Mouse (Mus musculus) neural tube, embryonic 11.5 days (tissue): ENCODE results near the gene Pdzd2. TPM values are rescaled to one million over a fixed set of nuclear protein-coding genes. Genes with fewer than 3 reads are reported as not detected.

Experiments
- ATAC-seq: fragments of 200-750 bp; cut with Nextera tagmentation; 2 replicates; pipeline ENCODE4 v1.8.0; 2017; ENCODE audit warnings: moderate number of reproducible peaks, mild to moderate bottlenecking, moderate TSS enrichment, moderate library complexity; ENCODE audit not compliant: insufficient read depth, low FRiP score, low TSS enrichment
- DNase-seq: peaks from one replicate; pipeline ENCODE4 v3.0.0-alpha.2; 2015; ENCODE audit warnings: low spot score
- H3K27ac ChIP-seq: fragments of 300-500 bp; sonication (generic); 2 replicates; pipeline ENCODE4 v1.5.1; 2014; ENCODE audit warnings: low read depth, mild to moderate bottlenecking, low read length
- H3K27me3 ChIP-seq: fragments of 300-500 bp; sonication (generic); 2 replicates; pipeline ENCODE4 v1.6.1; 2014; ENCODE audit warnings: mild to moderate bottlenecking, low read length, mixed read lengths; ENCODE audit not compliant: control insufficient read depth, insufficient read depth
- H3K36me3 ChIP-seq: fragments of 300-500 bp; sonication (generic); 2 replicates; pipeline ENCODE4 v1.6.1; 2014; ENCODE audit warnings: mild to moderate bottlenecking, low read length, moderate library complexity, mixed read lengths; ENCODE audit not compliant: control insufficient read depth, insufficient read depth
- H3K4me1 ChIP-seq: fragments of 300-500 bp; sonication (generic); 2 replicates; pipeline ENCODE4 v1.6.1; 2014; ENCODE audit warnings: low read length, mixed read lengths; ENCODE audit not compliant: control insufficient read depth, insufficient read depth
- H3K4me2 ChIP-seq: fragments of 300-500 bp; sonication (generic); 2 replicates; pipeline ENCODE4 v1.6.1; 2014; ENCODE audit warnings: low read depth, mild to moderate bottlenecking, moderate library complexity
- H3K4me3 ChIP-seq: fragments of 300-500 bp; sonication (generic); 2 replicates; pipeline ENCODE4 v1.5.1; 2014; ENCODE audit warnings: low read depth, low read length
- H3K9ac ChIP-seq: fragments of 300-500 bp; sonication (generic); 2 replicates; pipeline ENCODE4 v1.6.1; 2014; ENCODE audit warnings: mild to moderate bottlenecking, low read length
- H3K9me3 ChIP-seq: fragments of 300-500 bp; sonication (generic); 2 replicates; pipeline ENCODE4 v1.6.1; 2016; ENCODE audit warnings: low read length; ENCODE audit not compliant: control insufficient read depth
- WGBS: fragments of 180-500 bp; shearing (Covaris S2); extraction: QIAGEN DNeasy Blood & Tissue Kit; methylation state at CpG from one replicate; pipeline ENCODE4 v1.1.7; 2014; 5-methylcytosine and 5-hydroxymethylcytosine counted together
- polyA plus RNA-seq: library from polyadenylated mRNA; unstranded; fragments of >200 nt; fragmentation: Nextera tagmentation; extraction: Ambion mirVana; gene quantifications from 2 replicates; pipeline ENCODE4 v1.2.1, GENCODE M21; 2014

Pdzd2 gene
- polyA plus RNA-seq, 1 experiment from 2014 or later: 4.8 TPM

- no peaks in the 10 kb centered on the region for H3K4me1 ChIP-seq
- H3K4me2 ChIP-seq: no peak overlapping the region
- DNase-seq (no peak), ATAC-seq (no peak)
- WGBS: 65% methylated on average over 11 of the region's 11 CpGs
- no peak overlapping the region for H3K4me3 ChIP-seq
- no peak overlapping the region for H3K9ac ChIP-seq
- no peak overlapping the region for H3K27ac ChIP-seq
- H3K9me3 ChIP-seq: no peaks in the 10 kb centered on the region
- H3K36me3 ChIP-seq: no peaks in the 10 kb centered on the region
- H3K27me3 ChIP-seq: no peaks in the 10 kb centered on the region
Measured at GRCm38 (mm10) chr15:12557663-12558436, 181.9 kb downstream of the Pdzd2 start.

- Histone ChIP-seq H3K9me3 (no peaks in the 10 kb centered on the region), H3K27me3 (0 out of 2 replicates have a peak, but pooled peaks cover 3% of the 10 kb centered on the region), H3K4me2 (no peak overlapping the region), H3K4me3 (no peak overlapping the region), H3K9ac (no peak overlapping the region), H3K4me1 (peaks cover 3% of the 10 kb centered on the region; the same call in 1 of the 2 replicates), H3K27ac (no peak overlapping the region), H3K36me3 (no peaks in the 10 kb centered on the region)
- 65% methylated on average over 3 of the region's 3 CpGs for WGBS
- DNase-seq (no peak), ATAC-seq (no peak)
Measured at GRCm38 (mm10) chr15:12553211-12553610, 186.5 kb downstream of the Pdzd2 start.

- H3K36me3 ChIP-seq: no peaks in the 10 kb centered on the region
- ATAC-seq (no peak), DNase-seq (peak; percentile 21)
- 0 out of 2 replicates have a peak, but pooled peaks cover 3% of the 10 kb centered on the region for H3K27me3 ChIP-seq
- peaks cover 3% of the 10 kb centered on the region; the same call in 1 of the 2 replicates for H3K4me1 ChIP-seq
- WGBS: 31% methylated on average over 3 of the region's 3 CpGs
- no peaks in the 10 kb centered on the region for H3K9me3 ChIP-seq
- no peak overlapping the region for H3K9ac ChIP-seq
- H3K27ac ChIP-seq: no peak overlapping the region
- no peak overlapping the region for H3K4me3 ChIP-seq
- no peak overlapping the region for H3K4me2 ChIP-seq
Measured at GRCm38 (mm10) chr15:12550919-12551318, 188.8 kb downstream of the Pdzd2 start.

GRCm38 (mm10) chr15:12550376-12550775 lies 189.3 kb downstream of the Pdzd2 start:
- H3K9ac ChIP-seq: no peak overlapping the region
- DNase-seq: no peak
- WGBS: 32% methylated on average over 9 of the region's 9 CpGs
- no peak for ATAC-seq
- no peak overlapping the region for H3K4me2 ChIP-seq
- no peak overlapping the region for H3K4me3 ChIP-seq
- 0 out of 2 replicates have a peak, but pooled peaks cover 3% of the 10 kb centered on the region for H3K27me3 ChIP-seq
- H3K9me3 ChIP-seq: no peaks in the 10 kb centered on the region
- no peak overlapping the region for H3K27ac ChIP-seq
- H3K36me3 ChIP-seq: no peaks in the 10 kb centered on the region
- peaks cover 3% of the 10 kb centered on the region; the same call in 1 of the 2 replicates for H3K4me1 ChIP-seq

- Histone ChIP-seq H3K4me2 (peak overlapping the region; percentile 91), H3K4me3 (peak overlapping the region; percentile 38), H3K36me3 (no peaks in the 10 kb centered on the region), H3K27me3 (0 out of 2 replicates have a peak, but pooled peaks cover 3% of the 10 kb centered on the region), H3K4me1 (peaks cover 3% of the 10 kb centered on the region; the same call in 1 of the 2 replicates), H3K9ac (peak overlapping the region; percentile 51; the same call in 1 of the 2 replicates), H3K27ac (no peak overlapping the region), H3K9me3 (no peaks in the 10 kb centered on the region)
- under 1% methylated on average over 13 of the region's 13 CpGs for WGBS
- DNase-seq: peak; percentile 40
- no peak for ATAC-seq
Measured at GRCm38 (mm10) chr15:12549919-12550305, 189.8 kb downstream of the Pdzd2 start.

- Histone ChIP-seq H3K27ac (no peak overlapping the region), H3K4me1 (peaks cover 3% of the 10 kb centered on the region; the same call in 1 of the 2 replicates), H3K27me3 (0 out of 2 replicates have a peak, but pooled peaks cover 3% of the 10 kb centered on the region), H3K9me3 (no peaks in the 10 kb centered on the region), H3K4me3 (peak overlapping the region; percentile 38), H3K4me2 (peak overlapping the region; percentile 91), H3K36me3 (no peaks in the 10 kb centered on the region), H3K9ac (peak overlapping the region; percentile 51)
- WGBS: under 1% methylated on average over 28 of the region's 28 CpGs
- DNase-seq: peak; percentile 46
- ATAC-seq: peak; percentile 45; the same call in 1 of the 2 replicates
Measured at GRCm38 (mm10) chr15:12549271-12549918, 190.3 kb downstream of the Pdzd2 start.

GRCm38 (mm10) chr15:12548696-12549095 lies 191.0 kb downstream of the Pdzd2 start:
- Histone ChIP-seq H3K9me3 (no peaks in the 10 kb centered on the region), H3K9ac (no peak overlapping the region; the same call in 1 of the 2 replicates), H3K4me3 (no peak overlapping the region; the same call in 1 of the 2 replicates), H3K27ac (no peak overlapping the region), H3K27me3 (0 out of 2 replicates have a peak, but pooled peaks cover 3% of the 10 kb centered on the region), H3K4me2 (peak overlapping the region; percentile 91), H3K4me1 (peaks cover 3% of the 10 kb centered on the region; the same call in 1 of the 2 replicates), H3K36me3 (no peaks in the 10 kb centered on the region)
- ATAC-seq (no peak), DNase-seq (no peak)
- 43% methylated on average over 4 of the region's 4 CpGs for WGBS

- Histone ChIP-seq H3K4me3 (no peak overlapping the region), H3K9ac (no peak overlapping the region), H3K9me3 (no peaks in the 10 kb centered on the region), H3K4me1 (peaks cover 3% of the 10 kb centered on the region; the same call in 1 of the 2 replicates), H3K27ac (no peak overlapping the region), H3K36me3 (no peaks in the 10 kb centered on the region), H3K27me3 (0 out of 2 replicates have a peak, but pooled peaks cover 3% of the 10 kb centered on the region), H3K4me2 (no peak overlapping the region)
- DNase-seq: no peak
- ATAC-seq: no peak
- WGBS: 66% methylated on average over 5 of the region's 5 CpGs
Measured at GRCm38 (mm10) chr15:12547640-12548405, 191.9 kb downstream of the Pdzd2 start.
